Mouse (Mus musculus) heart, embryonic 11.5 days (tissue): ENCODE results near the gene Tmppe. TPM values are rescaled to one million over a fixed set of nuclear protein-coding genes. Genes with fewer than 3 reads are reported as not detected.
"Not testable (repeated sequence)": the region's sequence is repeated elsewhere in the genome, so short reads cannot be mapped to it uniquely, and the experiment has no call there.

Source experiments
- ATAC-seq: fragments of 200-750 bp; cut with Nextera tagmentation; replicated peaks from 2 replicates; pipeline ENCODE4 v1.8.0; 2017; ENCODE audit warnings: moderate library complexity; ENCODE audit not compliant: insufficient number of reproducible peaks, low FRiP score, low TSS enrichment
- H3K27ac ChIP-seq: fragments of 300-500 bp; sonication (generic); 2 replicates; pipeline ENCODE4 v1.5.1; 2014; ENCODE audit warnings: mild to moderate bottlenecking, low read depth, low read length
- H3K27me3 ChIP-seq: fragments of 300-500 bp; sonication (generic); 2 replicates; pipeline ENCODE4 v1.6.1; 2014; ENCODE audit warnings: mild to moderate bottlenecking, low read length, mixed read lengths; ENCODE audit not compliant: control insufficient read depth, insufficient read depth
- H3K36me3 ChIP-seq: fragments of 300-500 bp; sonication (generic); 2 replicates; pipeline ENCODE4 v1.6.1; 2014; ENCODE audit warnings: mild to moderate bottlenecking, low read length, moderate library complexity, mixed read lengths; ENCODE audit not compliant: control insufficient read depth, insufficient read depth
- H3K4me1 ChIP-seq: fragments of 300-500 bp; sonication (generic); 2 replicates; pipeline ENCODE4 v1.6.1; 2014; ENCODE audit warnings: low read length; ENCODE audit not compliant: control insufficient read depth, insufficient read depth
- H3K4me2 ChIP-seq: fragments of 300-500 bp; sonication (generic); 2 replicates; pipeline ENCODE4 v1.6.1; 2014; ENCODE audit warnings: mild to moderate bottlenecking, moderate library complexity
- H3K4me3 ChIP-seq: fragments of 300-500 bp; sonication (generic); 2 replicates; pipeline ENCODE4 v1.5.1; 2014; ENCODE audit warnings: low read depth, low read length
- H3K9ac ChIP-seq: fragments of 300-500 bp; sonication (generic); 2 replicates; pipeline ENCODE4 v1.6.1; 2014; ENCODE audit warnings: mild to moderate bottlenecking, low read depth, low read length, moderate library complexity
- H3K9me3 ChIP-seq: fragments of 300-500 bp; sonication (generic); replicated peaks from 2 replicates; pipeline ENCODE4 v1.6.1; 2016; ENCODE audit warnings: low read length; ENCODE audit not compliant: control insufficient read depth
- WGBS: fragments of 180-500 bp; shearing (Covaris S2); extraction: QIAGEN DNeasy Blood & Tissue Kit; methylation state at CpG from one replicate; pipeline ENCODE4 v1.1.7; 2014; ENCODE audit not compliant: insufficient replicate concordance; 5-methylcytosine and 5-hydroxymethylcytosine counted together
- polyA plus RNA-seq: library from polyadenylated mRNA; unstranded; fragments of >200 nt; fragmentation: Nextera tagmentation; extraction: Ambion mirVana; gene quantifications from 2 replicates; pipeline ENCODE4 v1.2.1, GENCODE M21; 2014

Tmppe gene
- polyA plus RNA-seq, 1 experiment from 2014 or later = 4.3 TPM

DNA sequence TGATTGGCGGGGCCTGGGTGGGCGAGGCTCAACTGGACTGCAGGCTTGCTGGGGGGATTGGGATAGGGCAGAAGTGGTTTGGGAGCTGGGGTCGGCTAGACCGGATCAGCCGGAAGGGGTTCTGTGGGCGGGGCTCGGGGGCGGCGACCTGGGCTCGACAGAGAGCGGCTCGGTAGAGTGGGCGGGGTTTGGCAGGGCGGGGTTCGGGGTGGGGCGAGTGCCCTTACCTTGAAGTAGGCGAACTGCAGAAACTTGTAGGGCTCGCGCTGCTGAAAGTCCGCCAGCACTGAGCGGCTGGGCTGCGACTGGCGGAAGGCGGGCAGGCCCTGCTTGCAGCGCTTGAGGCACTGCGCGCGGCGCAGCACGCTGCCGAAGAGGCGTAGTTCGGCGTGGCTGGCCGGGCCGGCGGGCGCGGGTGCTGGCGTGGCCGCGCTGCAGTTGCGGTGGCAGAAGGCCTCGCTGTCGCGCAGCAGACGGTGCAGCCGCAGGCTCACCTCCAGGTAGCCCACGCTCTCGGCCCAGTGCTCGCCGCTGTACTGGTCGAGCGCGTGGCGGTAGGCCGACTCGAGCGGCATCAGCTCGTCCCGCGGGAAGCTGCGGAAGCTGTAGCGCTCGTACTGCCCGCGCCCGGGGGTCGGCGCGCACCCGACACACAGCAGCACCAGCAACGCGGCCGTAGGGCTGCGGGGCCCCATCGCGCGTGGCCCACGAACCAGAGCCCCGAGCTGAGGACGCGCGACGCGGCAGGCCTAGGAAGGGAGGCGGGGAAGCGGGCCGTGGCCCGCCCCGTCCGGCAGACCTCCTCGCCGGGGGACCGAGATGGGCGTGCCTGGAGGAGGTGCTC lies 10.8 kb upstream of the Tmppe start, which contains the start of gene Crtap:
Gene Crtap (minus strand): TSS at position 771 of the 844 bp plus-strand sequence.
- H3K4me2 ChIP-seq = peak within 1 kb of the TSS; percentile 91
- peak within 1 kb of the TSS; percentile 93 for H3K4me3 ChIP-seq
- no peaks in the 10 kb centered on the region for H3K36me3 ChIP-seq
- H3K27ac ChIP-seq = peak within 1 kb of the TSS; percentile 87
- H3K9ac ChIP-seq = peak within 1 kb of the TSS; percentile 91
- peak; percentile 83 for ATAC-seq
- no peaks in the 10 kb centered on the region for H3K9me3 ChIP-seq
- WGBS = under 1% methylated on average over 95 of the region's 96 CpGs
- no peaks in the 10 kb centered on the region for H3K27me3 ChIP-seq
- H3K4me1 ChIP-seq = peaks cover 20% of the 10 kb centered on the region

DNA sequence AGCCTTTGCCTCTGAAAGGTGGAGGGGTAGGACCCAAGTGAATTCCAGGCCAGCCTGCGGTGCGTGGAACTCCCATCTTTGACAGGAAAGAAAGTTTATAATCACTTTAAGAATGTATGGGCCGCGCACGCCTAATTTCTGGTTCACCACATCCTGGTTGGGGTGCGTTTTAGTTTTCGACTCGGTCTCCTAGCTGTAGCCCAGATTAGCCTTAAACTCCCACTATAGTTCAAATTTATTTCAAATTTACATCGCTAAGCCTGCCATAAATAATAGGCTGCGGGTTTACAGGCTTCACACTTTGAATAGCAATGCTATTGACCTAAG lies 10.2 kb upstream of the Tmppe start:
- no peak for ATAC-seq
- Histone ChIP-seq H3K27ac (peak overlapping the region; percentile 87; the same call in 1 of the 2 replicates), H3K4me3 (peak overlapping the region; percentile 93), H3K9me3 (no peaks in the 10 kb centered on the region), H3K4me1 (peaks cover 20% of the 10 kb centered on the region), H3K27me3 (no peaks in the 10 kb centered on the region), H3K4me2 (peak overlapping the region; percentile 91), H3K9ac (peak overlapping the region; percentile 91; the same call in 1 of the 2 replicates), H3K36me3 (no peaks in the 10 kb centered on the region)
- 8% methylated on average over 10 of the region's 10 CpGs for WGBS

DNA sequence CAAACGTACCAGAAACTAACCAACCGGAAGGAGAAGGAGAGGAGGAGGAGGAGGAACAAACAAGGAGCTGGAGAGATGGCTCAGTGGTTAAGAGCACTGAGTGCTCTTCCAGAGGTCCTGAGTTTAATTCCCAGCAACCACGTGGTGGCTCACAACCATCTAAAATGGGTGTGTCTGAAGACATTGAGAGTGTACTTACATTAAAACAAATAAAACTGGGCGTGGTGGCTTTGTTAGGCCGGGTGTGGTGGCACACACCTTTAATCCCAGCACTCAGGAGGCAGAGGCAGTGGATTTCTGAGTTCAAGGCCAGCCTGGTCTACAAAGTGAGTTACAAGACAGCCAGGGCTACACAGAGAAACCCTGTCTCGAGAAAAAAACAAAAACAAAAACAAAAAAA lies 6.8 kb upstream of the Tmppe start:
- not testable (repeated sequence) for H3K36me3 ChIP-seq, H3K4me1 ChIP-seq, H3K9me3 ChIP-seq, H3K27me3 ChIP-seq, H3K4me2 ChIP-seq, ATAC-seq, H3K27ac ChIP-seq, H3K4me3 ChIP-seq, H3K9ac ChIP-seq
- WGBS = 61% methylated on average over 6 of the region's 6 CpGs

DNA sequence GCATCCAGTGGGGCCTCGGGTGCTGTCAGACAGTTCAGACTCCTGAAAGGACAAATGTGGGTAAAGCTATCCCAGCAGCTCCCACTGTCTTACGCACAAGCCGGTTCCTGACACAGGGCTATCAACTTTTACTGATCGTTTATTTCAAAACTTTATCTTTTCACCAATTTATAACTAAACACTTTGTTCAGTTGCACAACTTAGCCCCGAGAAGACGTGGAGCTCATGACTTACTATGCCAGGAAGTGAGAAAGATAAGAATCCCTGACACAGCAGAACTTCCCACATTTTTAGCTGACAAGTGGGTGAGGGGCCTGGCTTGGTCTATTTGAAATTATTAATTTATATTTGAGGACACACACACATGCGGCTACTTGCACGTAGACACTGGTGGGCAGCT lies 6.2 kb upstream of the Tmppe start:
- Histone ChIP-seq H3K9ac (no peak overlapping the region), H3K27ac (no peak overlapping the region), H3K9me3 (no peaks in the 10 kb centered on the region), H3K4me3 (no peak overlapping the region), H3K36me3 (no peaks in the 10 kb centered on the region), H3K4me1 (0 out of 2 replicates have a peak, but pooled peaks cover 2% of the 10 kb centered on the region), H3K4me2 (no peak overlapping the region), H3K27me3 (no peaks in the 10 kb centered on the region)
- WGBS = 61% methylated on average over 8 of the region's 8 CpGs
- no peak for ATAC-seq

DNA sequence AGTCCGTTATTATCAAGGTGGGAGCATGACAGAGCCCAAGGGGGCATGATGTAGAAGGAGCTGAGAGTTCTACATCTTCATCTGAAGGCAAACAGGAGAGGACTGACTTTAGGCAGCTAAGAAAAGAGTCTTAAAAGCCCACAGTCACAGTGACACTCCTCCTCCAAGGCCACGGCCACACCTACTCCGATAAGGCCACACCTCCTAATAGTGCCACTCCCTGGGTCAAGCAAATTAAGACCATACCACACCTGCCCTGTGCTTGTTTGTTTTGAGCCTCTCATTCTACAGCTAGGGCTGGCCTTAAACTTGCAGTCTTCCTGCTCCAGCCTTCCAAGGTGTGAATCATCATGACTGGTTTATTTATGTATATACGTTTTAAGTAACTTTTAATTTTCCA lies 5.6 kb upstream of the Tmppe start:
- ATAC-seq = no peak
- H3K27ac ChIP-seq = no peak overlapping the region
- H3K4me1 ChIP-seq = 0 out of 2 replicates have a peak, but pooled peaks cover 2% of the 10 kb centered on the region
- no peak overlapping the region for H3K4me3 ChIP-seq
- no peaks in the 10 kb centered on the region for H3K36me3 ChIP-seq
- H3K9ac ChIP-seq = no peak overlapping the region
- no peaks in the 10 kb centered on the region for H3K27me3 ChIP-seq
- WGBS = 80% methylated on average over 4 of the region's 4 CpGs
- no peak overlapping the region for H3K4me2 ChIP-seq
- H3K9me3 ChIP-seq = no peaks in the 10 kb centered on the region

DNA sequence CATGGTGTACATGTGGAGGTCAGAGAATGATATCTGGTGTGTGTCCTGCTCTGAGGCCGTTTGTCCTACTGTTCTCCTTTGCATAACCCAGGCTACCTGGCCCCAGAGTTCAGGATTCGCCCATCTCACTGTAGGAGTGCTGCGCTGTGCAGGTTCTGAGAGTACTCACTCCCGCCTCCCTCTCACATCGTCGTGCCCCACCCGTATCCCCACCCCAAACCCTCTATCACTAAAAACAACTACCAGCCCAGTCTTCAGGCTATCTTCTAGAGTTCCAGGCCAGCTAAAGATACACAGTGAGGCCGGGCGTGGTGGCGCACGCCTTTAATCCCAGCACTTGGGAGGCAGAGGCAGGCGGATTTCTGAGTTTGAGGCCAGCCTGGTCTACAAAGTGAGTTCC lies 1.2 kb upstream of the Tmppe start:
- no peak overlapping the region for H3K4me2 ChIP-seq
- no peaks in the 10 kb centered on the region for H3K9me3 ChIP-seq
- no peak overlapping the region for H3K9ac ChIP-seq
- peaks cover 6% of the 10 kb centered on the region for H3K4me1 ChIP-seq
- H3K27me3 ChIP-seq = no peaks in the 10 kb centered on the region
- no peak overlapping the region for H3K4me3 ChIP-seq
- no peak; the same call in 1 of the 2 replicates for ATAC-seq
- H3K36me3 ChIP-seq = no peaks in the 10 kb centered on the region
- H3K27ac ChIP-seq = no peak overlapping the region
- 80% methylated on average over 12 of the region's 12 CpGs for WGBS

DNA sequence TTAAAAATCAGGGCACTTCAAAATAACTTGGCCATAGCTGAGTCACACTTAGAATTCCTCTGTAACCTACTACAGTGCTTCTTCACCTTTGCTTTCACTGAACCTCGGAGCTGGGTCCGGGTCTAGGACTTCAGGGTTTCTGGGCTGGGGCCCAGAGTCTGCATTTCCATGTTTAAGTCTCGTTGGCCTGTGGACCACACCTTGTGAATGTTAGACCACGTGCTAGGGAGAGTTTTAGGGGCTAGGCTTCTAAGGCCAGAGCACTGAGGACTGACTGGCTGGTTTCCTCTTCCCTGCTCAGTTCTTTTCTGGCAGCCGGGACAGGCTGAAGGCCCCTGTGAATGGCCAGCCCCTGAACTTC lies 337 bp upstream of the Tmppe start:
- peak overlapping the region; percentile 93 for H3K9ac ChIP-seq
- peak overlapping the region; percentile 92 for H3K27ac ChIP-seq
- peaks cover 8% of the 10 kb centered on the region for H3K36me3 ChIP-seq
- H3K27me3 ChIP-seq = no peaks in the 10 kb centered on the region
- H3K4me1 ChIP-seq = peaks cover 6% of the 10 kb centered on the region
- ATAC-seq = no peak; the same call in 1 of the 2 replicates
- no peaks in the 10 kb centered on the region for H3K9me3 ChIP-seq
- H3K4me3 ChIP-seq = peak overlapping the region; percentile 94
- peak overlapping the region; percentile 91 for H3K4me2 ChIP-seq
- WGBS = 26% methylated on average over 5 of the region's 5 CpGs

DNA sequence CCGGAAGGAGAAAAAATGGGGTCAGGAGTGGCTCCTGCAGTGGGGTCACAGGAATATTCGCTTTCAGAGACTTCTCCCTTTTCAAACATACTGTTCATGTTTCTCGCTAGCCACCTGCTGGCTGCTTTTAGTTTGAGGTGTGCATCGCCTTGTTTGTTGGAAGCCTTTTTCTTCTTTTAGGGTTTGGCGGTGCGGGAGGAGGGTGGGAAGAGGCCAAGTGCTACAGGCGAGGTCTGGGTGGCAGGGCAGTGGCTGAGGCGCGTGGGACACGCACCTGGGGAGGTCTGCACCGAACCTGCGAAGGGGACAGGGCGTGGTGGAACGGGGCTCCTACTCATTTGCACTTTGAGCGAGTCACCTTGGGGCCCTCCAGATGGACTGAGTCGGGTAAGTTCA lies 778 bp downstream of the Tmppe start:
- Histone ChIP-seq H3K36me3 (peaks cover 15% of the 10 kb centered on the region), H3K27ac (peak overlapping the region; percentile 92; the same call in 1 of the 2 replicates), H3K4me2 (peak overlapping the region; percentile 91), H3K4me3 (peak overlapping the region; percentile 94), H3K4me1 (peaks cover 6% of the 10 kb centered on the region), H3K9me3 (no peaks in the 10 kb centered on the region), H3K27me3 (no peaks in the 10 kb centered on the region), H3K9ac (peak overlapping the region; percentile 93)
- peak; percentile 11; the same call in 1 of the 2 replicates for ATAC-seq
- 4% methylated on average over 16 of the region's 16 CpGs for WGBS

DNA sequence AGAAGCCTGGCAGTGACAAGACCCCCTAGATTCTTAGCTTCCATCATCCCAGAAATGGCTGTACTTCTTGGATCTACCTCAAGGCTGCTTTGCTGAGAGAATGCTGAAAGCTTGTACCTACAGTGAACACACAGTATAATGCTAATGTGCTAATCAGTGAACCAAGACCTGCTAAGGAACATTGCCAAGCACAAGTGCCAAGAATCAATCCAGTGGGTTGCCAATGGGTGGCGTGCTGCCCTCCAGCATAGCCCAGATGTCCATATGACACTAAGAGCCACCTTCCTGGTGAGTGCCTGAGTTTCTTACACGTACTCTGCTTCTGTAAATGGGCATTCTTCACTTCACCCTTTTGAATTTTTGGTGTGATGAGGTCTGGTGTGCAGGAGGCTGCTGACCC lies 6.8 kb downstream of the Tmppe start:
- WGBS = 94% methylated on average over 2 of the region's 2 CpGs
- Histone ChIP-seq H3K27me3 (no peaks in the 10 kb centered on the region), H3K36me3 (peaks cover 30% of the 10 kb centered on the region), H3K9me3 (no peaks in the 10 kb centered on the region), H3K9ac (no peak overlapping the region), H3K4me2 (no peak overlapping the region), H3K4me1 (no peaks in the 10 kb centered on the region; the same call in 1 of the 2 replicates), H3K4me3 (no peak overlapping the region), H3K27ac (no peak overlapping the region)
- no peak for ATAC-seq
